Mouse (Mus musculus) urinary bladder, postnatal 4 days (tissue): Measurements from ENCODE around the gene Olfr988.
"Not testable (repeated sequence)": the region's sequence is repeated elsewhere in the genome, so short reads cannot be mapped to it uniquely, and the experiment has no call there.

Source experiments
- DNase-seq, 2 experiments: peaks; one replicate each; pipeline ENCODE4 v3.0.0; 2021 to 2022; ENCODE audit warnings: low spot score in 2 of 2

The Olfr988 gene

DNA sequence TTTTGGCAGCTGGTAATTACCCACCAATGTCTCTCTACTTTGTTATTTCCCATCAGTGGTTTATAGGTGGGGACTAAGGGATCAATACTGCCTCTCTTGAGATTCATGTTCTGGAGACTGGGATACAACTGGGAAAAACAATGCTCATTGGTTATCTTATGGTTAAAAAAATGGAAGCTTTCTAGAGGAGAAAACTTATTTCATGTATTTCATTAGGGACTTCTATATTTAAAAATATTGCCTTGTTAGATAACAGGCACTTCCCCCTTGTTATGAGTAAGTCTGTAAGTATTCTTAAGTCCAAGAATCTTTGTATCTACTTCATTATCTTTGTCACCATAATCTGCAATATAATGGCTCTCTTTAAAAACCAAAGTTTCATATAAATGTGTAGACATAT, at the start of gene Olfr988:
Gene Olfr988 (minus strand): TSS at position 101 of the 400 bp plus-strand sequence.
- DNase-seq = not testable (repeated sequence)

DNA sequence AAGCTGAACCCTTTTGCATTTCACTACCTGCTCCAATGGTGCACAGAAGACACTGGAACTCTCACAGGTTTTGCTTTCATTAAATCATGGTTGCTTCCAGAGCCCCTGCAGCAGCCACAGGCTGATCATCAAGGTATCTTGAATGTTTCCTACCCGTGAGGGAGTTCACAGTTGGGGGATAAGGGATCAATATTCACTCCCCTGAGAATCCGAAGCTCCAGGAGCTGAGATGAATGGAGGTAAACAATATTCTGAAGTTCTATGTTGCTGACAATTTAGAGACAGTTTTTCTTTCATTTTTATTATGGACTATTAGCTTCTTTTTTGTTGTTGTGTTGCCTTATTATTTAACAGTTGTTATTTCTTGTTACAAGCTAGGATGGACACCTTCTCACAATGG, 46.3 kb upstream of the Olfr988 start, which contains the start of gene Olfr992:
Gene Olfr992 (minus strand): TSS at position 101 of the 400 bp plus-strand sequence.
- no peak for DNase-seq

DNA sequence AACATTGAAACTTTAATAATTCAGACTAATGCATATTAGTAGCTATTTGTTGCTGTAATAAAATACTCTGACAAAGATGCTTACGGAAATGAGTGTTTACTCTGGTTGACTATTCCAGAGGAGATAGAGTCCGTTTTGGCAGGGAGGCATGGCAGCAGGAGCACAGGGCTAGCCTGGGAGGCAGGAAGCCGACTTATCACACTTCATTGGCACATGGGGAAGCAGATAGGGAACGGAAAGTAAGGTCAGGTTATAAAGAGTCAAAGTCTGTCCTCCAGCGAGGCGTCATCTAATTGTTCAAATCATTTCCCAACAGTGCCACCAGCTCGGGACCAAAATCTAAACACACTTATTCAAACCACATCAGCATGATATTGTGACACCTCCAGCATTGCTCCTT, 23.1 kb downstream of the Olfr988 start:
- no peak for DNase-seq

DNA sequence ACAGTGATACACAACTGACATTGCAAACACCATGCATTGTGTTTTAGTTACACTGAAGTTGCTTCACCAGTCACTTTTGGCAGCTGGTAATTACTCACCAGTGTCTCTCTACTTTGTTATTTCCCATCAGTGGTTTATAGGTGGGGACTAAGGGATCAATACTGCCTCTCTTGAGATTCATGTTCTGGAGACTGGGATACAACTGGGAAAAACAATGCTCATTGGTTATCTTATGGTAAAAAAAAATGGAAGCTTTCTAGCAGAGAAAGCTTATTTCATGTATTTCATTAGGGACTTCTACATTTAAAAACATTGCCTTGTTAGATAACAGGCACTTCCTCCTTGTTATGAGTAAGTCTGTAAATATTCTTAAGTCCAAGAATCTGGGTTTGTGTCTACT, 23.8 kb downstream of the Olfr988 start, which contains the start of gene Olfr987:
Gene Olfr987 (minus strand): TSS at position 101 of the 400 bp plus-strand sequence.
- DNase-seq = not testable (repeated sequence)

DNA sequence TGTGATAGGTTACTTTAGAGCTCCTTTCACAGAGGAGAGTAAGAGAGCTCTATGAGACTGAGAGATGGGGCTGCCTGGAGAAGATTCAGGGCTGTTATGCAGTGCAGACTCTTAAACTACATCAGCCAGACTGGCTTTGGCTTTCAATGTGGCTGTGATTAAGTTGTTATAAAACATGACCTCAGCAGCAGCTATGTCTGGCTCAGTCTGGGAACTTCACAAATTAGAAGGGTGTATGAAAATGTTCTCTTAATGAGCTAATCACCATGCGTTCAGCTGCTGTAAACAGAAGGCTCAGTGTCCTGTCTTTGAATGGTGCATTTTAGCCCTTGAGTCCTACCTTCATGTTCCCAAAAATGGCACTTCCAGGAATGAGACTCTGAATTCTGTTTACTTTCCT, 43.9 kb downstream of the Olfr988 start:
- DNase-seq = no peak
